Mouse (Mus musculus): ENCODE results near the gene Arfrp1. TPM values are rescaled to one million over a fixed set of nuclear protein-coding genes. Genes with fewer than 3 reads are reported as not detected.

The Arfrp1 gene
- polyA plus RNA-seq, 2 experiments, result 14.8 to 21.1 TPM

GRCm38 (mm10) chr2:181340426-181340825 is 24.8 kb downstream of the Arfrp1 start:
- peaks cover 32% of the 10 kb centered on the region for H3K36me3 ChIP-seq (replicated peaks; ENCODE audit: control insufficient read depth, insufficient read depth, low read depth)
- DNase-seq (ENCODE audit: low read depth in 3 of 3, low spot score in 3 of 3), result no peak
- H3K27me3 ChIP-seq (ENCODE audit: control insufficient read depth, insufficient read depth, low read length), result no peaks in the 10 kb centered on the region
- ATAC-seq (ENCODE audit: insufficient read depth), result no peak
- no peaks in the 10 kb centered on the region for H3K9me3 ChIP-seq (ENCODE audit: control insufficient read depth, low read length)
- no peak for TF ChIP-seq EP300 (IDR thresholded peaks at IDR 0.05; ENCODE audit: low read depth)
- no peak for TF ChIP-seq CTCF (IDR thresholded peaks at IDR 0.05; ENCODE audit: low read depth)
- H3K4me3 ChIP-seq (ENCODE audit: insufficient read depth in 1 of 2, low read depth in 2 of 2, low read length in 2 of 2), result no peak overlapping the region
- H3K4me2 ChIP-seq (ENCODE audit: low read depth), result no peak overlapping the region
- no peak overlapping the region for H3K9ac ChIP-seq (replicated peaks)
- WGBS (ENCODE audit: insufficient replicate concordance), result 84% methylated on average over 4 of the region's 4 CpGs
- no peak overlapping the region for H3K27ac ChIP-seq
- H3K4me1 ChIP-seq (replicated peaks; ENCODE audit: control insufficient read depth in 2 of 2, insufficient read depth in 2 of 2, low read length in 1 of 2), result no peaks in the 10 kb centered on the region

- no peaks in the 10 kb centered on the region for H3K4me1 ChIP-seq (replicated peaks; ENCODE audit: control insufficient read depth in 2 of 2, insufficient read depth in 2 of 2, low read length in 1 of 2)
- no peak overlapping the region for H3K4me2 ChIP-seq (ENCODE audit: low read depth)
- H3K4me3 ChIP-seq (ENCODE audit: insufficient read depth in 1 of 2, low read depth in 2 of 2, low read length in 2 of 2), result no peak overlapping the region
- no peak overlapping the region for H3K9ac ChIP-seq (replicated peaks)
- H3K9me3 ChIP-seq (ENCODE audit: control insufficient read depth, low read length), result no peaks in the 10 kb centered on the region
- ATAC-seq (ENCODE audit: insufficient read depth), result peak; percentile 52; the same call in 1 of the 2 replicates
- 33% methylated on average over 3 of the region's 3 CpGs for WGBS (ENCODE audit: insufficient replicate concordance)
- peak; percentile 31 to 48 (median 34) for DNase-seq (ENCODE audit: low read depth in 3 of 3, low spot score in 3 of 3)
- H3K27ac ChIP-seq, result no peak overlapping the region
- TF ChIP-seq CTCF (IDR thresholded peaks at IDR 0.05; ENCODE audit: low read depth), result peak; percentile 70; the same call in 1 of the 2 replicates
- no peak for TF ChIP-seq EP300 (IDR thresholded peaks at IDR 0.05; ENCODE audit: low read depth)
- H3K27me3 ChIP-seq (ENCODE audit: control insufficient read depth, insufficient read depth, low read length), result no peaks in the 10 kb centered on the region
- peaks cover 41% of the 10 kb centered on the region for H3K36me3 ChIP-seq (replicated peaks; ENCODE audit: control insufficient read depth, insufficient read depth, low read depth)
Measured at GRCm38 (mm10) chr2:181334023-181334422, 31.2 kb downstream of the Arfrp1 start.

- TF ChIP-seq CTCF (IDR thresholded peaks at IDR 0.05; ENCODE audit: low read depth) (no peak), EP300 (IDR thresholded peaks at IDR 0.05; ENCODE audit: low read depth) (no peak)
- Histone ChIP-seq H3K9me3 (ENCODE audit: control insufficient read depth, low read length) (no peaks in the 10 kb centered on the region), H3K36me3 (replicated peaks; ENCODE audit: control insufficient read depth, insufficient read depth, low read depth) (peaks cover 43% of the 10 kb centered on the region), H3K27me3 (ENCODE audit: control insufficient read depth, insufficient read depth, low read length) (no peaks in the 10 kb centered on the region), H3K4me3 (ENCODE audit: insufficient read depth in 1 of 2, low read depth in 2 of 2, low read length in 2 of 2) (no peak overlapping the region), H3K4me1 (replicated peaks; ENCODE audit: control insufficient read depth in 2 of 2, insufficient read depth in 2 of 2, low read length in 1 of 2) (no peaks in the 10 kb centered on the region), H3K27ac (no peak overlapping the region), H3K4me2 (ENCODE audit: low read depth) (no peak overlapping the region), H3K9ac (replicated peaks) (no peak overlapping the region)
- ATAC-seq (ENCODE audit: insufficient read depth) (no peak), DNase-seq (ENCODE audit: low read depth in 3 of 3, low spot score in 3 of 3) (no peak)
Measured at GRCm38 (mm10) chr2:181332542-181332941, 32.7 kb downstream of the Arfrp1 start.

GRCm38 (mm10) chr2:181326098-181326497 is 39.1 kb downstream of the Arfrp1 start:
- WGBS (ENCODE audit: insufficient replicate concordance), result 77% methylated on average over 2 of the region's 2 CpGs
- H3K36me3 ChIP-seq (replicated peaks; ENCODE audit: control insufficient read depth, insufficient read depth, low read depth), result peaks cover 54% of the 10 kb centered on the region
- no peak overlapping the region for H3K4me3 ChIP-seq (ENCODE audit: insufficient read depth in 1 of 2, low read depth in 2 of 2, low read length in 2 of 2)
- H3K9ac ChIP-seq (replicated peaks), result no peak overlapping the region
- H3K4me2 ChIP-seq (ENCODE audit: low read depth), result no peak overlapping the region
- H3K27ac ChIP-seq, result no peak overlapping the region
- DNase-seq (ENCODE audit: low read depth in 3 of 3, low spot score in 3 of 3) (no peak), ATAC-seq (ENCODE audit: insufficient read depth) (no peak)
- H3K9me3 ChIP-seq (ENCODE audit: control insufficient read depth, low read length), result no peaks in the 10 kb centered on the region
- no peak for TF ChIP-seq CTCF (IDR thresholded peaks at IDR 0.05; ENCODE audit: low read depth)
- TF ChIP-seq EP300 (IDR thresholded peaks at IDR 0.05; ENCODE audit: low read depth), result no peak
- H3K4me1 ChIP-seq (replicated peaks; ENCODE audit: control insufficient read depth in 2 of 2, insufficient read depth in 2 of 2, low read length in 1 of 2), result no peaks in the 10 kb centered on the region
- no peaks in the 10 kb centered on the region for H3K27me3 ChIP-seq (ENCODE audit: control insufficient read depth, insufficient read depth, low read length)

- Histone ChIP-seq H3K4me2 (ENCODE audit: low read depth) (no peak overlapping the region), H3K4me3 (ENCODE audit: insufficient read depth in 1 of 2, low read depth in 2 of 2, low read length in 2 of 2) (no peak overlapping the region), H3K36me3 (replicated peaks; ENCODE audit: control insufficient read depth, insufficient read depth, low read depth) (peaks cover 35% of the 10 kb centered on the region), H3K27me3 (ENCODE audit: control insufficient read depth, insufficient read depth, low read length) (no peaks in the 10 kb centered on the region), H3K9me3 (ENCODE audit: control insufficient read depth, low read length) (no peaks in the 10 kb centered on the region), H3K9ac (replicated peaks) (no peak overlapping the region), H3K4me1 (replicated peaks; ENCODE audit: control insufficient read depth in 2 of 2, insufficient read depth in 2 of 2, low read length in 1 of 2) (peaks cover 7 to 15% of the 10 kb centered on the region in 2 experiments), H3K27ac (no peak overlapping the region)
- WGBS (ENCODE audit: insufficient replicate concordance), result 78% methylated on average over 5 of the region's 5 CpGs
- TF ChIP-seq EP300 (IDR thresholded peaks at IDR 0.05; ENCODE audit: low read depth), result no peak
- TF ChIP-seq CTCF (IDR thresholded peaks at IDR 0.05; ENCODE audit: low read depth), result no peak
- no peak for DNase-seq (ENCODE audit: low read depth in 3 of 3, low spot score in 3 of 3)
- ATAC-seq (ENCODE audit: insufficient read depth), result no peak
Measured at GRCm38 (mm10) chr2:181322136-181322535, 43.1 kb downstream of the Arfrp1 start.
